Mouse (Mus musculus): Measurements from ENCODE around the gene Gnat2.

DNA sequence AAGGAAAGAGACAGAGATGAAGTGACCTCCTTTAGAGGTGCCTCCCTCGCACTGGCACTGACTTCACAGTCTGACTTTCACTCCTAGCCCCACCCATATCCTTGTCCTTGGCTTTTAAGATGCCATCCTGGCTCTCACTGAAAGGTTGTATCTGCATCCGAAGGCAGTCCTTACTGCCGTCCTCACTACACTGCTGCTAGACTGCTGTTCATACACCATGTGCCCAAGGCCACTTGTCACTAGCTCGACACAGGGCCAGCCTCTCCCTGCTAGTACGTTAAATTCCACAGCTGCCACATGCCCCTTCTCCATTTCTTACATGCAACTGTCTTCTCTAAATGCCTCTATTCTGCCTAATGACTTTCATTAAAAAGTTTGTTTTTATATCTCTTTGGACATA is 18.7 kb downstream of the Gnat2 start:
- TF ChIP-seq CTCF (IDR thresholded peaks at IDR 0.05; ENCODE audit: control insufficient read depth, insufficient read depth, low read length): no peak
- no peak for TF ChIP-seq POLR2A (IDR thresholded peaks at IDR 0.05; ENCODE audit: borderline replicate concordance, control insufficient read depth, low read depth, low read length)
